Mouse (Mus musculus): ENCODE data around the gene Fv1.
"Not testable (repeated sequence)": the region's sequence is repeated elsewhere in the genome, so short reads cannot be mapped to it uniquely, and the experiment has no call there.

The Fv1 gene

GRCm38 (mm10) chr4:147868450-147869031 lies at the start of gene Fv1, which contains the start of gene Miip:
TSS of gene Fv1 (plus strand) at chr4:147868979.
TSS of gene Miip (minus strand) at chr4:147868816.
- peak; percentile 86 to 93 for DNase-seq (ENCODE audit: low spot score in 2 of 2)

- not testable (repeated sequence) for DNase-seq (ENCODE audit: low spot score in 2 of 2)
Measured at GRCm38 (mm10) chr4:147819659-147820058, 49.1 kb upstream of the Fv1 start.

GRCm38 (mm10) chr4:147821414-147821813 lies 47.4 kb upstream of the Fv1 start:
- DNase-seq (ENCODE audit: low spot score in 2 of 2), result not testable (repeated sequence)

DNA sequence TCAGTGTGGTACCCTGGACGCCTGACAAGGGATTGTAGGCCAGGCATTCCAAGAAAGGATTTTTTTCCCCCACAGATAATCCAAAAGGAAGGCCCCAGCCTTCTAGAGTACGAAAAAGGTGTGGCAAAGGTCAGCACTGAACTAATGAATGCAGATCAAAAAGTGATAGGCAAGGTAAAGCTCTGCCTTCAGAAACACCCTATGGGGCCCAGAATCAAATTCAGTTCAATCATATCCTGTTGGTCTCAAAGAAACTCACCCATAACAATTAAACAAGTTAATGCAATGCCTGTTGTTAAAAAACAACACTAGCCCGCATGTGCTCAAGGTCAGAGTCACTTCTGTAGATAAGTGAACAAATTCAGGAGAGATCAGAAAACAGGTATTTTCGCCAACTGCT lies 44.4 kb upstream of the Fv1 start:
- DNase-seq (ENCODE audit: low spot score in 2 of 2), result no peak

- DNase-seq (ENCODE audit: low spot score in 2 of 2), result not testable (repeated sequence)
Measured at GRCm38 (mm10) chr4:147839282-147839681, 29.5 kb upstream of the Fv1 start.

DNA sequence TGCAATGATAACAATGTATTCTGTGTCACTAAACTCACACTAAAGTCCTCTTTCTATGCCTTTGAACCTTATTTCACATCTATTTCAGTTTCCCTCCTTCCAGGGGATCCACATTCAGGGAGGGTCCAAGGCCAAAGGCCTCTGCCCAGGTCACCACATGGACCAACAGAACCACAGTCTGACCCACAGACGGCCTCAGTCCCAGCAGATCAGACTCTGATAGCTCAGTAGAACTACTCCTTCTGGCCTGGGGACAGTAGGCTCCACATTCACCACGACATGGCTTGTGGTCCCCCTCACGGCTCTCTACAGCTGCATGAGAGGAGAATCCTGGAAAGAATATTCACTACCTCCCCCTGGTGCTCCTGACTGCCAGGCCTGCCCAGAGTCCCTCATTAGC lies 25.9 kb upstream of the Fv1 start:
- DNase-seq (ENCODE audit: low spot score in 2 of 2), result no peak

DNA sequence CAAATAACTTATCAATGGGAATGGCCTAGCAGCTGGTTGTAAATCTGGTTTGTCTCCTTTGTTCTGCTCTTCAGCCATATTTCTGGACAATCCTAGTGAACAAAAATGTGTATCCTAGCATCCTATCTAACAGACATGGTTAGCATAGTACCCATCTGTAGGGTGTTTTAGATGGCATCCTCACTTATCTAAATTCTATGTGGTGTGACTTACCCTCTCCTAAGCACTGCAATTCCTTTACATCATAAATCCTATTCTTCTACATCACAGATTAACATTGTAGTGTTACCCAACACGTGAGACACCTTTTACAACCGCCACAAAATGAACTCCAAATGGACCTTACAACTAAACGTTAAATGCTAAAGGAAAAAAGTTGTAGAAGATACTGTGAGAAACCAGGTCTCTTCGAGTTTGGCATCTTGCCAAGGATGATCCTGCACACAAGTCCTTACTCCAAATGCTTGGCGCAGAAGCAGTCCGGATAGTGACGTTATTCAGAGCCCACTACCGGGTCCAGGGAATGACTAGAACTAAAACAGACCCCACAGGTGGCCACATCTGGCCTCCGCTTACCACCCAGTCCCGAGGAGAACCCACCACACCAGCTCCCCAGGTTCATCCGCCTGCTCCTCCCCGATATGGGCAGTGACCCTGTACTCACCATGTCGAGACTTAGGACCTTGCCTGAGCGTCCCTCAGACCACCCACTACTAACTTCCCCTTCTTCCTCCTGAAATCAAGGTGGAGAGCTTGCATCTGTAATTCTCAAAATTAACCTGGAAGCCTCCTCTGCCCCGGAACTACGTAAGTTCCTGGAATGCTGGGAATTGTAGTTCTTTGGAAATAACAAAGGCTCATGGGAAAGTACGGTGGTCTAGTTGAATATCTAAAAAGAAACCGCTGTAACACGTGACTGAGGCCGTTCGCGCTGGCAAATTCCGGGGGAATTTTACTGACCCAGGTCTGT lies 20.9 kb upstream of the Fv1 start, which contains the start of gene Zfp933:
Zfp933 (minus strand) TSS at position 753 of the 970 bp plus-strand sequence.
- peak; percentile 47 to 65 for DNase-seq (ENCODE audit: low spot score in 2 of 2)

DNA sequence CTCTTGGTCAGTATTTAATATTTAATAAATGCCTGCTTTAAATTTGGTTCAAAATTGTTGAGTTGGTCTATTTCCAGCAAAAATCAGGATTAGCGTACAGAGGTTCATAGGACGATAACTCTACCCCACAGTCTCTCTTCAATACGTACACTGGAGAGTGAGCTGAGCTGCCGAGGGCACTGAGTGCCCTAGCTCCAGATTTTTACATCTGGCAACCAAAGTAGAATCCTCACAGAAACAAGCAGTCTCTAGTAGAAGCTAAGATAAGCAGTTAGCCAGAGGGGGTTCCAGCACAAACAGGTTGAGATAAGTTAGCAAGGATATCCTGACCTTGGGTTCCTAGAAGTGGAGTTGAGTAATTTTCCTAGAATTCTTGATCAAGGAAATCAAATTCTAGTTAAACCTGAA lies 20.2 kb upstream of the Fv1 start:
- DNase-seq (ENCODE audit: low spot score in 2 of 2), result no peak

- no peak for DNase-seq (ENCODE audit: low spot score in 2 of 2)
Measured at GRCm38 (mm10) chr4:147850776-147851175, 18.0 kb upstream of the Fv1 start.

DNA sequence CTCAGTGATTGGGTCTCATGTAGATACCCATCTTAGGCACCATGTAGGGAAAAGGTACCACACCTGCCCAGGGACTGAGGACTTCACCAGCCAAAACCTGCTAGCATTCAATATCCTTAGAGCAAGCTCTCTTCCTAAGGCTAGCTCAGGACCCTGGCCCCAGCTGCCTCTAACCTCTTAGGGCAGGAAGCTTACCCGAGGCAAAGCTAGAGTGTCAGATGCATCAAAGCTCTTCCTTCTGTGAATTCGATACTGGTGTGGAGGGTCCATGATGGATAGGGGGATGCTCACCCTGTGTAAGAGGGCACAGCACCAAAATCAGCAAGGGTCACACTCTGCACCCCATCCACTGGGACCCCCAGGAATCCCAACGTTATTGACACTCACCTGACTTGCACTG lies 6.7 kb upstream of the Fv1 start:
- no peak for DNase-seq (ENCODE audit: low spot score in 2 of 2)

GRCm38 (mm10) chr4:147865651-147866050 lies 3.1 kb upstream of the Fv1 start:
- DNase-seq (ENCODE audit: low spot score in 2 of 2), result no peak

DNA sequence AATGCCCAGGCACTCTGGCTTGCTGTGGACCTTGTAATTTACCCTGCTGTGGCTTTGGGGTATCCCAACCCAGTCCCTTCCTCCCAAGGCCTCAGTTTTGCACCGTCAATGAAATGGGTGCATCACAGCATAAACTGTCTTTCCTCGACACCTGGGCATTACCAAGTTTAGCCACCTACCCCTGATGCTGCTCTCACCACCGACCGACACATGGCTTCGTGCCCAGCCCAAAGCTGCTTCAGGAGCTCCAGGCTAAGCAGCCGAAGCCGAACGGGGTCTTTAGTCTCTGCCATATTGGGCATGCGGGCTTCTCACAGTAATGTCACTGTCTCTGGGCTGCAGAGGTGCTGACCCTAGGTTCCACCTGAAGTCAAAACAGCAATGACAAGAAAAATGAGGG lies 2.7 kb upstream of the Fv1 start:
- no peak for DNase-seq (ENCODE audit: low spot score in 2 of 2)

DNA sequence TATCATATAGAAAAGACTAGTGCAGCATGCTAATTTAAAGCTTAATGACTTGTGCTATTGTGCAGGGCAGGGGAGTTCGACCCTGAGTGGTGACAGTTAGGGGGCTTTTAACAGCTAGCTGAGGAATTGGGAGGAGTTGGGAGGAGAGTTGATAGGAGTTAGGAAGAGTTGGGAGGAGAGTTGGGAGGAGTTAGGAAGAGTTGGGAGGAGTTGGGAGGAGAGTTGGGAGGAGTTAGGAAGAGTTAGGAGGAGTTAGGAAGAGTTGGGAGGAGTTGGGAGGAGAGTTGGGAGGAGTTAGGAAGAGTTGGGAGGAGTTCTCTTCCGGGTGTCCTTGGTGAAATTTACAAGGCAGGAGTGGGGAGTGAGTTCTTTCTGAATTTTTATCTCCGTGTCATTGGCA lies 2.0 kb upstream of the Fv1 start:
- not testable (repeated sequence) for DNase-seq (ENCODE audit: low spot score in 2 of 2)

DNA sequence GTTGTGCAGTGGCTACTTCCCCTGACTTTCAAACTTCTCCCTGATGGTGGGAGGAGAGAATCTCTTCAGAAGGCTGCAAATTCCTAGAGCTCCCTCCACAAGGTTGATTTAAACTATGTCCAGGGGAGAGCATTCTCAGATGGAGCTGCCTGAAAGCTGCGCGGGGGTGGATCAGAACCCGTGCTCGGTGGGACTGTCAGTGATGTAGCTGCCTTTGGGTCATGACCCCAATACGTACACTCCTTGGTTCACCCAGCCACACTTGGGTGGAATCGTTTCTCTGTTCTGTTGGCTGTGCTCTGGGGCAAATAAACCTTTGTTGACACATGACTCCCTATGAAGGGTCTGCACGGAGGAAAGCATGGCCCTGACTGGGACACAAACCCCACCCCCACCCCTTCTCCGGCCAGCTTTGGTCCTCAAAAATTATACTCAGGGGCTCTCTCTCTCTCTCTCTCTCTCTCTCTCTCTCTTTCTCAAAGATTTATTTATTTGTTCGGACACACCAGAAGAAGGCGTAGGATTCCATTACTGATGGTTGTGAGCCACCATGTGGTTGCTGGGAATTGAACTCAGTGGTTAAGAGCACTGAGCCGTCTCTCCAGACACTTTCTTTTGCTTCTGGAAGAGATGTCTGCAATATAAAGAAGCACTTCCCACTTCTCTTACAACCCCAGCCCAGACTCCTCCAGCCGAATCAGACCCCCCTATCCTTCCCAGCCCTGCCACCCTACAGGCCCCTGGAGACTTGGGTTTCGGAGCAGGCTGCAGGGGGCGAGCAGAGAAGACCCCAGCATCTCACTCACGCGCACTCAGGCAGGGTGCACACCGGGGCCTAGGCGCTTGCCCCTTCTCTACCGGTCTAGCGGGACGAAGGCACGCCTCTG lies 973 bp upstream of the Fv1 start:
- DNase-seq (ENCODE audit: low spot score in 2 of 2), result no peak

- DNase-seq (ENCODE audit: low spot score in 2 of 2), result no peak
Measured at GRCm38 (mm10) chr4:147869238-147869637, 459 bp downstream of the Fv1 start.

- DNase-seq (ENCODE audit: low spot score in 2 of 2), result no peak
Measured at GRCm38 (mm10) chr4:147875852-147876575, 7.2 kb downstream of the Fv1 start.

- DNase-seq (ENCODE audit: low spot score in 2 of 2), result no peak
Measured at GRCm38 (mm10) chr4:147878537-147878936, 9.8 kb downstream of the Fv1 start.

- DNase-seq (ENCODE audit: low spot score in 2 of 2), result no peak
Measured at GRCm38 (mm10) chr4:147879456-147879855, 10.7 kb downstream of the Fv1 start.

GRCm38 (mm10) chr4:147879865-147880264 lies 11.1 kb downstream of the Fv1 start:
- DNase-seq (ENCODE audit: low spot score in 2 of 2), result no peak

- DNase-seq (ENCODE audit: low spot score in 2 of 2), result no peak
Measured at GRCm38 (mm10) chr4:147881792-147882191, 13.0 kb downstream of the Fv1 start.

GRCm38 (mm10) chr4:147883041-147883440 lies 14.3 kb downstream of the Fv1 start:
- DNase-seq (ENCODE audit: low spot score in 2 of 2), result no peak
